Mouse (Mus musculus) erythroblast, embryonic 14.5 days (primary cell): ENCODE measurements around the gene 1110051M20Rik. TPM values are rescaled to one million over a fixed set of nuclear protein-coding genes. Genes with fewer than 3 reads are reported as not detected.

Experiments used
- H3K27me3 ChIP-seq: 2 replicates; pipeline ENCODE4 v1.6.1; 2012; ENCODE audit warnings: inconsistent platforms; ENCODE audit not compliant: control insufficient read depth
- H3K36me3 ChIP-seq: 2 replicates; pipeline ENCODE4 v1.6.1; 2012; ENCODE audit warnings: mild to moderate bottlenecking, inconsistent platforms; ENCODE audit not compliant: control insufficient read depth
- H3K4me1 ChIP-seq: 2 replicates; pipeline ENCODE4 v1.6.1; 2012; ENCODE audit warnings: inconsistent platforms; ENCODE audit not compliant: control insufficient read depth
- H3K4me3 ChIP-seq: replicated peaks from 2 replicates; pipeline ENCODE3; 2012; ENCODE audit warnings: moderate library complexity, mild to moderate bottlenecking, inconsistent platforms
- H3K9me3 ChIP-seq: 2 replicates; pipeline ENCODE4 v1.6.1; 2012; ENCODE audit warnings: low read length, inconsistent platforms, mixed read lengths; ENCODE audit not compliant: control insufficient read depth
- GATA1 ChIP-seq: IDR thresholded peaks from 2 replicates; pipeline ENCODE4 v1.6.1; 2012; ENCODE audit warnings: low read length, inconsistent platforms, mixed read lengths
- TAL1 ChIP-seq: IDR thresholded peaks from 3 replicates; pipeline ENCODE4 v1.6.1; 2012; ENCODE audit warnings: low read length, inconsistent platforms, mixed read lengths
- polyA plus RNA-seq: library from polyadenylated mRNA; stranded (reverse); fragments of >175 nt; gene quantifications from 2 replicates; pipeline ENCODE4 v1.2.3, GENCODE M21; 2012

Gene 1110051M20Rik
- polyA plus RNA-seq, 1 experiment: 0.09 TPM

- peaks cover 2% of the 10 kb centered on the region; the same call in 1 of the 2 replicates for H3K9me3 ChIP-seq
- H3K4me3 ChIP-seq: peak overlapping the region; percentile 53
- H3K27me3 ChIP-seq: peaks cover 81% of the 10 kb centered on the region
- peaks cover 14% of the 10 kb centered on the region for H3K4me1 ChIP-seq
- H3K36me3 ChIP-seq: peaks cover 6% of the 10 kb centered on the region; the same call in 1 of the 2 replicates
- no peak for TF ChIP-seq GATA1
These were observed 186.4 kb downstream of the 1110051M20Rik start for GRCm38 (mm10) chr2:91258054-91258453.

GRCm38 (mm10) chr2:91257126-91257980 is 187.2 kb downstream of the 1110051M20Rik start:
- no peaks in the 10 kb centered on the region; the same call in 1 of the 2 replicates for H3K36me3 ChIP-seq
- peaks cover 2% of the 10 kb centered on the region; the same call in 1 of the 2 replicates for H3K9me3 ChIP-seq
- peaks cover 86% of the 10 kb centered on the region for H3K27me3 ChIP-seq
- no peak for TF ChIP-seq GATA1
- no peak for TF ChIP-seq TAL1
- peak overlapping the region; percentile 53 for H3K4me3 ChIP-seq
- H3K4me1 ChIP-seq: peaks cover 14% of the 10 kb centered on the region

- TF ChIP-seq TAL1 (no peak), GATA1 (no peak)
- peak overlapping the region; percentile 53 for H3K4me3 ChIP-seq
- peaks cover 14% of the 10 kb centered on the region for H3K4me1 ChIP-seq
- H3K27me3 ChIP-seq: peaks cover 94% of the 10 kb centered on the region
- H3K9me3 ChIP-seq: peaks cover 2% of the 10 kb centered on the region; the same call in 1 of the 2 replicates
- no peaks in the 10 kb centered on the region; the same call in 1 of the 2 replicates for H3K36me3 ChIP-seq
These were observed 188.0 kb downstream of the 1110051M20Rik start for GRCm38 (mm10) chr2:91256256-91257125.

GRCm38 (mm10) chr2:91255661-91256150 is 188.8 kb downstream of the 1110051M20Rik start, which contains the start of gene Pacsin3:
Gene Pacsin3, plus strand, starts transcription at chr2:91255954.
- no peaks in the 10 kb centered on the region; the same call in 1 of the 2 replicates for H3K36me3 ChIP-seq
- peak within 1 kb of the TSS; percentile 53 for H3K4me3 ChIP-seq
- peaks cover 14% of the 10 kb centered on the region for H3K4me1 ChIP-seq
- TF ChIP-seq GATA1 (no peak), TAL1 (no peak)
- H3K9me3 ChIP-seq: peaks cover 2% of the 10 kb centered on the region; the same call in 1 of the 2 replicates
- peaks cover 93% of the 10 kb centered on the region for H3K27me3 ChIP-seq

GRCm38 (mm10) chr2:91254725-91255380 is 189.7 kb downstream of the 1110051M20Rik start:
- H3K27me3 ChIP-seq: peaks cover 89% of the 10 kb centered on the region
- TF ChIP-seq TAL1 (no peak), GATA1 (no peak)

GRCm38 (mm10) chr2:91252512-91252911 is 192.0 kb downstream of the 1110051M20Rik start:
- H3K36me3 ChIP-seq: no peaks in the 10 kb centered on the region
- H3K4me1 ChIP-seq: peaks cover 14% of the 10 kb centered on the region
- peaks cover 66% of the 10 kb centered on the region for H3K27me3 ChIP-seq
- no peak overlapping the region for H3K4me3 ChIP-seq
- peaks cover 2% of the 10 kb centered on the region; the same call in 1 of the 2 replicates for H3K9me3 ChIP-seq
- TF ChIP-seq GATA1: no peak
- no peak for TF ChIP-seq TAL1

More at GRCm38 (mm10) chr2:91254725-91255380, 189.7 kb downstream of the 1110051M20Rik start:
- peaks cover 2% of the 10 kb centered on the region; the same call in 1 of the 2 replicates for H3K9me3 ChIP-seq
- no peak overlapping the region for H3K4me3 ChIP-seq
- H3K4me1 ChIP-seq: peaks cover 14% of the 10 kb centered on the region
- H3K36me3 ChIP-seq: no peaks in the 10 kb centered on the region

- no peak for TF ChIP-seq TAL1
- TF ChIP-seq GATA1: no peak
- no peak overlapping the region for H3K4me3 ChIP-seq
- H3K27me3 ChIP-seq: peaks cover 61% of the 10 kb centered on the region
- peaks cover 12% of the 10 kb centered on the region for H3K4me1 ChIP-seq
- no peaks in the 10 kb centered on the region for H3K36me3 ChIP-seq
- peaks cover 2% of the 10 kb centered on the region; the same call in 1 of the 2 replicates for H3K9me3 ChIP-seq
These were observed 192.5 kb downstream of the 1110051M20Rik start for GRCm38 (mm10) chr2:91252001-91252400.

- no peak for TF ChIP-seq TAL1
- no peak for TF ChIP-seq GATA1
- H3K9me3 ChIP-seq: no peaks in the 10 kb centered on the region
- H3K4me1 ChIP-seq: peaks cover 21% of the 10 kb centered on the region
- peaks cover 24% of the 10 kb centered on the region for H3K27me3 ChIP-seq
- no peak overlapping the region for H3K4me3 ChIP-seq
- H3K36me3 ChIP-seq: no peaks in the 10 kb centered on the region
These were observed 196.1 kb downstream of the 1110051M20Rik start for GRCm38 (mm10) chr2:91248366-91248765.
